Mouse (Mus musculus) heart, postnatal 0 days (tissue): ENCODE data around the gene Timp2.

Experiments
- CTCF ChIP-seq: IDR thresholded peaks from 2 replicates; pipeline ENCODE4 v1.5.1; 2016; ENCODE audit warnings: antibody characterized with exemption, control low read depth, low read depth
- EP300 ChIP-seq: IDR thresholded peaks from 2 replicates; pipeline ENCODE4 v1.6.1; 2016; ENCODE audit warnings: antibody characterized with exemption, low read depth

- no peak for TF ChIP-seq CTCF
- TF ChIP-seq EP300: no peak
Measured at GRCm38 (mm10) chr11:118348877-118349276, 6.7 kb downstream of the Timp2 start.
